Mouse (Mus musculus) lung, postnatal 0 days (tissue): ENCODE results near the gene Guca1a. TPM values are rescaled to one million over a fixed set of nuclear protein-coding genes. Genes with fewer than 3 reads are reported as not detected.

Experiments
- ATAC-seq: fragments of 200-750 bp; cut with Nextera tagmentation; 2 replicates; pipeline ENCODE4 v1.8.0; 2017; ENCODE audit warnings: moderate library complexity
- DNase-seq: peaks from one replicate; pipeline ENCODE4 v3.0.0-alpha.2; 2016; ENCODE audit warnings: low spot score
- H3K27ac ChIP-seq: fragments of 300-500 bp; sonication (generic); 2 replicates; pipeline ENCODE4 v1.5.1; 2014; ENCODE audit warnings: antibody characterized with exemption, mild to moderate bottlenecking, low read length, mixed read lengths
- H3K27me3 ChIP-seq: fragments of 300-500 bp; sonication (generic); replicated peaks from 2 replicates; pipeline ENCODE4 v1.6.1; 2014; ENCODE audit warnings: low read length, mixed read lengths; ENCODE audit not compliant: insufficient read depth
- H3K36me3 ChIP-seq: fragments of 300-500 bp; sonication (generic); 2 replicates; pipeline ENCODE4 v1.6.1; 2014; ENCODE audit warnings: low read length, mixed read lengths; ENCODE audit not compliant: insufficient read depth
- H3K4me1 ChIP-seq: fragments of 300-500 bp; sonication (generic); 2 replicates; pipeline ENCODE4 v1.6.1; 2014; ENCODE audit warnings: antibody characterized with exemption, low read depth, low read length, mixed read lengths; ENCODE audit not compliant: insufficient read depth
- H3K4me2 ChIP-seq: fragments of 300-500 bp; sonication (generic); replicated peaks from 2 replicates; pipeline ENCODE4 v1.6.1; 2014; ENCODE audit warnings: low read depth, mild to moderate bottlenecking, low read length, moderate library complexity, mixed read lengths
- H3K4me3 ChIP-seq: fragments of 300-500 bp; sonication (generic); 2 replicates; pipeline ENCODE4 v1.5.1; 2014; ENCODE audit warnings: low read depth, low read length
- H3K9ac ChIP-seq: fragments of 300-500 bp; sonication (generic); replicated peaks from 2 replicates; pipeline ENCODE4 v1.6.1; 2014; ENCODE audit warnings: low read depth, mild to moderate bottlenecking
- H3K9me3 ChIP-seq: fragments of 300-500 bp; sonication (generic); 2 replicates; pipeline ENCODE4 v1.6.1; 2016; ENCODE audit warnings: low read length, mixed read lengths
- CTCF ChIP-seq: IDR thresholded peaks from 2 replicates; pipeline ENCODE4 v1.5.1; 2016; ENCODE audit warnings: antibody characterized with exemption, mild to moderate bottlenecking
- EP300 ChIP-seq: IDR thresholded peaks from 2 replicates; pipeline ENCODE4 v1.6.1; 2016; ENCODE audit warnings: antibody characterized with exemption, mild to moderate bottlenecking, control low read depth
- WGBS: fragments of 180-500 bp; shearing (Covaris S2); extraction: QIAGEN DNeasy Blood & Tissue Kit; methylation state at CpG from one replicate; pipeline ENCODE4 v1.1.7; 2014; 5-methylcytosine and 5-hydroxymethylcytosine counted together
- polyA plus RNA-seq: library from polyadenylated mRNA; unstranded; fragments of >200 nt; fragmentation: Nextera tagmentation; extraction: Ambion mirVana; gene quantifications from 2 replicates; pipeline ENCODE4 v1.2.1, GENCODE M21; 2015

Guca1a gene
- polyA plus RNA-seq, 1 experiment from 2014 or later, result 2.0 TPM

- Histone ChIP-seq H3K9me3 (no peaks in the 10 kb centered on the region), H3K9ac (0 out of 2 replicates have a peak overlapping the region, but pooled peaks have one; percentile 13), H3K4me1 (no peaks in the 10 kb centered on the region), H3K36me3 (no peaks in the 10 kb centered on the region), H3K4me3 (peak overlapping the region; percentile 28), H3K27me3 (no peaks in the 10 kb centered on the region), H3K27ac (no peak overlapping the region), H3K4me2 (peak overlapping the region; percentile 56)
- ATAC-seq (peak; percentile 92), DNase-seq (peak; percentile 77)
- 3% methylated on average over 17 of the region's 20 CpGs for WGBS
- TF ChIP-seq CTCF (no peak), EP300 (0 out of 2 replicates have a peak, but pooled peaks have one; percentile 11)
Observed at GRCm38 (mm10) chr17:47395376-47395913, 4.9 kb downstream of the Guca1a start.

GRCm38 (mm10) chr17:47394223-47394869 lies 6.0 kb downstream of the Guca1a start:
- peak; percentile 27 for DNase-seq
- peak overlapping the region; percentile 28 for H3K4me3 ChIP-seq
- H3K4me1 ChIP-seq, result no peaks in the 10 kb centered on the region
- ATAC-seq, result no peak
- H3K27ac ChIP-seq, result no peak overlapping the region
- peak overlapping the region; percentile 56 for H3K4me2 ChIP-seq
- H3K27me3 ChIP-seq, result no peaks in the 10 kb centered on the region
- WGBS, result 16% methylated on average over 24 of the region's 24 CpGs
- TF ChIP-seq CTCF (no peak), EP300 (no peak)
- H3K36me3 ChIP-seq, result no peaks in the 10 kb centered on the region
- peak overlapping the region; percentile 13; the same call in 1 of the 2 replicates for H3K9ac ChIP-seq
- no peaks in the 10 kb centered on the region for H3K9me3 ChIP-seq

GRCm38 (mm10) chr17:47386649-47387048 lies 13.7 kb downstream of the Guca1a start:
- WGBS, result 50% methylated on average over 4 of the region's 4 CpGs
- DNase-seq, result peak; percentile 50
- no peak for ATAC-seq
- no peak overlapping the region for H3K27ac ChIP-seq
- H3K4me1 ChIP-seq, result no peaks in the 10 kb centered on the region
- no peak overlapping the region for H3K9ac ChIP-seq
- no peaks in the 10 kb centered on the region for H3K9me3 ChIP-seq
- H3K4me3 ChIP-seq, result no peak overlapping the region
- H3K27me3 ChIP-seq, result no peaks in the 10 kb centered on the region
- peak; percentile 84 for TF ChIP-seq CTCF
- TF ChIP-seq EP300, result no peak
- H3K4me2 ChIP-seq, result no peak overlapping the region
- H3K36me3 ChIP-seq, result no peaks in the 10 kb centered on the region

GRCm38 (mm10) chr17:47385145-47385544 lies 15.2 kb downstream of the Guca1a start, which contains the start of gene Guca1b:
Gene Guca1b (plus strand): TSS chr17:47385393.
- Histone ChIP-seq H3K36me3 (no peaks in the 10 kb centered on the region), H3K9ac (no peak within 1 kb of the TSS), H3K4me1 (no peaks in the 10 kb centered on the region), H3K9me3 (no peaks in the 10 kb centered on the region), H3K4me3 (no peak within 1 kb of the TSS), H3K4me2 (no peak within 1 kb of the TSS), H3K27me3 (no peaks in the 10 kb centered on the region), H3K27ac (no peak within 1 kb of the TSS)
- ATAC-seq (no peak), DNase-seq (no peak)
- WGBS, result 41% methylated on average over 10 of the region's 10 CpGs
- TF ChIP-seq CTCF (no peak), EP300 (no peak)

- Histone ChIP-seq H3K36me3 (0 out of 2 replicates have a peak, but pooled peaks cover 4% of the 10 kb centered on the region), H3K4me3 (no peak overlapping the region), H3K27ac (no peak overlapping the region), H3K4me1 (no peaks in the 10 kb centered on the region), H3K27me3 (no peaks in the 10 kb centered on the region), H3K9me3 (no peaks in the 10 kb centered on the region), H3K9ac (no peak overlapping the region), H3K4me2 (no peak overlapping the region)
- TF ChIP-seq CTCF (peak; percentile 22; the same call in 1 of the 2 replicates), EP300 (no peak)
- DNase-seq (no peak), ATAC-seq (no peak)
- WGBS, result 91% methylated on average over 3 of the region's 3 CpGs
Observed at GRCm38 (mm10) chr17:47384064-47384463, 16.3 kb downstream of the Guca1a start.

- Histone ChIP-seq H3K9me3 (no peaks in the 10 kb centered on the region), H3K36me3 (peaks cover 4% of the 10 kb centered on the region; the same call in 1 of the 2 replicates), H3K4me2 (no peak overlapping the region), H3K4me3 (no peak overlapping the region), H3K4me1 (no peaks in the 10 kb centered on the region), H3K27me3 (no peaks in the 10 kb centered on the region), H3K27ac (no peak overlapping the region), H3K9ac (no peak overlapping the region)
- ATAC-seq, result no peak
- no peak for DNase-seq
- TF ChIP-seq CTCF, result no peak
- no peak for TF ChIP-seq EP300
- 69% methylated on average over 4 of the region's 4 CpGs for WGBS
Observed at GRCm38 (mm10) chr17:47383266-47383665, 17.1 kb downstream of the Guca1a start.
